Mouse (Mus musculus): ENCODE measurements at regions not wholly inside any gene's neighbourhood (a gene's known extent, or its start where the extent isn't known, plus 50 kb on each side); places are given as distances from the start of the nearest gene placed in this dataset.

GRCm38 (mm10) chrX:133505683-133506082, 183.1 kb downstream of the Pcdh19 start:
- DNase-seq (ENCODE audit: low read depth): no peak

DNA sequence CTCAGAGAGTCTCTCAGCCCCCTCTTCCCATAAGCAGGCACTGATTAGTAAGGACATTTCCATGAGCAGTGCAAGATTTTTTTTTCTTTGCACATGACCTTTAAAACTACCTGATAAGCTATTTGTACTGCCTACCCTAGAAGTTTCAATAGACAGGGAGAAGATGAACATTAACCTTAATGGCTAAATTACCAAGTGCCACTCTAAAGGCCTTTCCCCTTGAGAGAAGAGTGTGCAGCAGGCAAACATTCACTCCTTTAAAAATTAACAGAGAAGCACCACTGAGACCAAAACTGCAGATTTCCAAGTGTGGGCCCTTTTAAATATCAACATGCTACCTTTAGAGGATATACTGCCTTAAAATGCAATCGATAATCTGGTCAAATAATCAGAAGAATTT, 226.9 kb downstream of the Pcdh19 start:
- no peak for DNase-seq (ENCODE audit: low read depth)

GRCm38 (mm10) chrX:133447417-133447816, 241.4 kb downstream of the Pcdh19 start:
- DNase-seq (ENCODE audit: low read depth): no peak

DNA sequence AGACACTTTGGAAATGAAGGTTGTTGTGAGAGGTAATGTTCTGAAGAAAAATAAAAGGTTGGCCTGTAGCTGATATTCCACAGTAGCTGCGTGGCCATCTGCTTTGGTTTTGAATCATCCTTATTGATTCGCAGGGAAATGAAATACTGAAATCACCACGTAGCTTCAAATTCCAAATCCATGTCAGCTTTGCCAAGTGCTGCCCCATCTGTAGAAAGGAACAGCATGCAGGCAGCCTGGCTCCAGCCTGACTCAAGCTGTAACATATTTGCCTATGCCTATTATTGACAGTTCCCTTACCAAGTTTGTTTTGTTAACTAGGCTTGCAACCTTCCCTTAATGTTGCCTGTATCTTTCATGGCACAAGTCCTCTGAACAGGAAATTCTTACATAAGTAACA, 286.3 kb downstream of the Pcdh19 start:
- no peak for DNase-seq (ENCODE audit: low read depth)

GRCm38 (mm10) chrX:133387791-133388190, 301.0 kb downstream of the Pcdh19 start:
- no peak for DNase-seq (ENCODE audit: low read depth)

DNA sequence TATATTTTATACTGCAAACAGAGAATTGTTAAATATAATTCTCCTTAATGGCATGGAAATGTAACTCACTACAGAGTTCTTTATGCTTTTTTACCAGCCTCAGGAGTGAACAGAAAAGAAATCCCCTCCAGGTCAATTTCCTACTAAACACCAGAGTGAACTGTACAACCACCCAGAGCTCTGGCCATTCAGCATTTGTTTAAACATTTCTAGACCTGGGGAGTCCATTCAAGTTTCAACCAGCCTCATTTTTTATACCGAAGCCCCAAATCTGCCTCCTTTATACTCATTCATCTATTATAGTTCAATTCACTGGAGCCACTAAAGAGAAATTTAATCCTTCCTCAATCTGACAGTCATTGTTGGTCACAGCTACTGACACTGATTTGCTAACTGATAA, 314.8 kb downstream of the Pcdh19 start:
- DNase-seq (ENCODE audit: low read depth): no peak

GRCm38 (mm10) chrX:133373047-133373446, 315.7 kb downstream of the Pcdh19 start:
- no peak for DNase-seq (ENCODE audit: low read depth)

GRCm38 (mm10) chrX:133372411-133372810, 316.4 kb downstream of the Pcdh19 start:
- peak; percentile 45 for DNase-seq (ENCODE audit: low read depth)

GRCm38 (mm10) chrX:133360739-133361138, 328.0 kb downstream of the Pcdh19 start:
- DNase-seq (ENCODE audit: low read depth): no peak

All from fibroblast of lung, adult 2 months (primary cell).